Mouse (Mus musculus) B cell, adult 62 days (primary cell): Measurements from ENCODE around the gene Ddx31. TPM values are rescaled to one million over a fixed set of nuclear protein-coding genes. Genes with fewer than 3 reads are reported as not detected.

Source experiments
- total RNA-seq: library from RNA; stranded (reverse); gene quantifications from 4 replicates; pipeline ENCODE4 v1.2.4, GENCODE M21; 2023

The Ddx31 gene
- total RNA-seq: 15.2 to 18.0 TPM (median 16.8 TPM) in 4 replicates

GRCm38 (mm10) chr2:28840222-28840951, at the start of gene Ddx31, which contains the start of gene Gtf3c4:
Gene Ddx31, plus strand, starts transcription at chr2:28840406.
Gene Gtf3c4, minus strand, starts transcription at chr2:28840360.

GRCm38 (mm10) chr2:28916513-28916865, 76.3 kb downstream of the Ddx31 start, which contains the start of gene Barhl1:
Gene Barhl1, minus strand, starts transcription at chr2:28916668.

Other genes starting within 250 kb of the Ddx31 start
- not detected in 4 replicates for gene Gfi1b, start 218.4 kb upstream of the Ddx31 start, total RNA-seq
- 52.9 to 58.6 TPM (median 56.0 TPM) in 4 replicates for gene Tsc1, start 199.2 kb upstream of the Ddx31 start, total RNA-seq
- 1.3 to 3.1 TPM (median 2.2 TPM) in 4 replicates for gene Spaca9, start 140.7 kb upstream of the Ddx31 start, total RNA-seq
- 0.49 to 2.4 TPM in 2 of 4 replicates, not detected in the others for gene Ak8, start 140.2 kb upstream of the Ddx31 start, total RNA-seq
- 11.8 to 17.0 TPM (median 13.7 TPM) in 4 replicates for gene Gtf3c4, start within 50 bp of the Ddx31 start, total RNA-seq
- gene Barhl1, start 76.3 kb downstream of the Ddx31 start, total RNA-seq: not detected in 4 replicates
- 0.32 TPM in 1 of 4 replicates, not detected in the others for gene Cfap77, start 214.7 kb downstream of the Ddx31 start, total RNA-seq
- 26.7 to 32.3 TPM (median 29.1 TPM) in 4 replicates for gene Ttf1, start 219.9 kb downstream of the Ddx31 start, total RNA-seq